Comparison of ENCODE assay signal across 23 mouse cellular contexts in the genomic region with DNA sequence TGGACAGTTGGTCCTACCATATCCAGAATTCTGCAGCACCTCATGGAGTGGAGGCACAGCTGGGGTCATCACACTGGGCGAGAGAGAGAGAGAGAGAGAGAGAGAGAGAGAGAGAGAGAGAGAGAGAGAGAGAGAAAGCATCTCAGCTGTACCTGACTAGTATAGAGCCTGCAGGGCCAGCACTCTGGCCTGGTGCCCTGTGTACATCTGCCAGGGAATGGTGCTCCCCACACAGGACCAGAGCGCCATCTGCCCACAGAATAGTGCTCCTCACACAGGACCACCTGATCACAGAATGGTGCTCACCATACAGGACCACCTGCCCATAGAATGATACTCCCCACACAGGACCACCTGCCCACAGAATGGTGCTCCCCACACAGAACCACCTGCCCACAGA.
"Had no signal": no experiment of that assay in that cellular context is flagged by ENCODE, and none has a peak within 500 bp of the region (broad histone marks: within the 10 kb centered on the region; RNA-seq: fewer than 3 reads in every experiment).

No protein-coding gene starts in this region.

- H3K27ac ChIP-seq: embryonic facial prominence, embryonic 10.5 days; embryonic facial prominence, embryonic 12.5 days; embryonic facial prominence, embryonic 13.5 days; embryonic facial prominence, embryonic 15.5 days; forebrain, embryonic 10.5 days; forebrain, embryonic 12.5 days; forebrain, embryonic 13.5 days; forebrain, embryonic 15.5 days; gastrocnemius, adult 2 months; heart, adult 2 months; heart, embryonic 10.5 days had no signal

- H3K4me3 ChIP-seq: embryonic facial prominence, embryonic 10.5 days; embryonic facial prominence, embryonic 12.5 days; embryonic facial prominence, embryonic 13.5 days; embryonic facial prominence, embryonic 15.5 days; erythroblast, embryonic 14.5 days; forebrain, embryonic 10.5 days; forebrain, embryonic 12.5 days; forebrain, embryonic 13.5 days; forebrain, embryonic 15.5 days; gastrocnemius, adult 2 months; heart, adult 2 months; heart, embryonic 10.5 days had no signal

- ATAC-seq: forebrain, embryonic 13.5 days; forebrain, embryonic 14.5 days; forebrain, embryonic 15.5 days; forebrain, embryonic 16.5 days; forebrain, postnatal 0 days had no signal

- DNase-seq: cerebellum, postnatal 36 days; embryo, embryonic 11 days; forebrain, postnatal 0 days; gastrocnemius, adult 2 months; gastrocnemius, postnatal 10 days; gastrocnemius, postnatal 14 days; gastrocnemius, postnatal 25 days; gastrocnemius, postnatal 36 days; heart, adult 11 months; heart, adult 18-20 months; heart, adult 2 months had no signal

- H3K27me3 ChIP-seq: forebrain, embryonic 13.5 days; forebrain, embryonic 15.5 days had no signal
